Mouse (Mus musculus) embryonic facial prominence, embryonic 12.5 days (tissue): ENCODE measurements around the gene Prkn. TPM values are rescaled to one million over a fixed set of nuclear protein-coding genes. Genes with fewer than 3 reads are reported as not detected.

Experiments
- ATAC-seq: fragments of 200-750 bp; cut with Nextera tagmentation; 2 replicates; pipeline ENCODE4 v1.8.0; 2017; ENCODE audit not compliant: insufficient number of reproducible peaks, insufficient read depth, low FRiP score, low TSS enrichment
- H3K27ac ChIP-seq: fragments of 300-500 bp; sonication (generic); 2 replicates; pipeline ENCODE4 v1.5.1; 2016; ENCODE audit warnings: mild to moderate bottlenecking
- H3K27me3 ChIP-seq: fragments of 300-500 bp; sonication (generic); 2 replicates; pipeline ENCODE4 v1.6.1; 2016; ENCODE audit warnings: mild to moderate bottlenecking, moderate library complexity
- H3K36me3 ChIP-seq: fragments of 300-500 bp; sonication (generic); 2 replicates; pipeline ENCODE4 v1.6.1; 2016; ENCODE audit warnings: mild to moderate bottlenecking
- H3K4me1 ChIP-seq: fragments of 300-500 bp; sonication (generic); 2 replicates; pipeline ENCODE4 v1.6.1; 2016
- H3K4me2 ChIP-seq: fragments of 300-500 bp; sonication (generic); replicated peaks from 2 replicates; pipeline ENCODE4 v1.6.1; 2016; ENCODE audit warnings: mild to moderate bottlenecking, moderate library complexity
- H3K4me3 ChIP-seq: fragments of 300-500 bp; sonication (generic); 2 replicates; pipeline ENCODE4 v1.5.1; 2016; ENCODE audit warnings: mild to moderate bottlenecking
- H3K9ac ChIP-seq: fragments of 300-500 bp; sonication (generic); 2 replicates; pipeline ENCODE4 v1.6.1; 2016; ENCODE audit warnings: mild to moderate bottlenecking, moderate library complexity
- H3K9me3 ChIP-seq: fragments of 300-500 bp; sonication (generic); 2 replicates; pipeline ENCODE4 v1.6.1; 2016; ENCODE audit warnings: mild to moderate bottlenecking, moderate library complexity
- WGBS: fragments of 180-500 bp; shearing (Covaris S2); methylation state at CpG from one replicate; pipeline ENCODE4 v1.1.7; 2016; 5-methylcytosine and 5-hydroxymethylcytosine counted together
- polyA plus RNA-seq: library from polyadenylated mRNA; unstranded; fragments of >200 nt; fragmentation: Nextera tagmentation; extraction: Ambion mirVana; gene quantifications from 2 replicates; pipeline ENCODE4 v1.2.1, GENCODE M21; 2016

Prkn gene
- polyA plus RNA-seq, 1 experiment from 2014 or later = 1.8 TPM

DNA sequence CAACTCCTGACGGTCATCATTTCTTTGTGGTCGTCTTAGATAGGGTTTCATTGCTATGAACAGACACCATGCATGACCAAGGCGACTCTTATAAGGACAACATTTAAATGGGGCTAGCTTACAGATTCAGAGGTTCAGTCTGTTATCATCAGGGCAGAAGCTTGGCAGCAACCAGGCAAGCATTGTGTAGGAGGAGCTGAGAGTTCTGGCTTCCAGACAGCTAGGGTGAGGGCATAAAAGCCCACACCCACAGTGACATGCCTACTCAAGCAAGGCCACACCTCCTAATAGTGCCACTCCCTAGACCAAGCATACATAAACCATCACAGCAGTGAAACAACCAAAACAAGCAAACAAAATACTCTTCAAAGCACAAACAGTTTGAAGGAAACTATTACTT lies 579.3 kb downstream of the Prkn start:
- 89% methylated on average over 3 of the region's 3 CpGs for WGBS

GRCm38 (mm10) chr17:11420839-11421238 lies 580.7 kb downstream of the Prkn start:
- H3K27me3 ChIP-seq = no peaks in the 10 kb centered on the region
- 91% methylated on average over 6 of the region's 6 CpGs for WGBS
- no peak overlapping the region for H3K4me3 ChIP-seq
- no peaks in the 10 kb centered on the region for H3K36me3 ChIP-seq
- H3K4me2 ChIP-seq = no peak overlapping the region
- no peak overlapping the region for H3K9ac ChIP-seq
- H3K9me3 ChIP-seq = no peaks in the 10 kb centered on the region
- H3K27ac ChIP-seq = no peak overlapping the region
- no peaks in the 10 kb centered on the region for H3K4me1 ChIP-seq
- no peak for ATAC-seq

More for the DNA sequence above, 579.3 kb downstream of the Prkn start:
- no peak overlapping the region for H3K4me2 ChIP-seq
- no peak overlapping the region for H3K4me3 ChIP-seq
- no peaks in the 10 kb centered on the region for H3K36me3 ChIP-seq
- no peaks in the 10 kb centered on the region for H3K9me3 ChIP-seq
- no peaks in the 10 kb centered on the region for H3K4me1 ChIP-seq
- no peak overlapping the region for H3K9ac ChIP-seq
- no peaks in the 10 kb centered on the region for H3K27me3 ChIP-seq
- no peak for ATAC-seq
- H3K27ac ChIP-seq = no peak overlapping the region

DNA sequence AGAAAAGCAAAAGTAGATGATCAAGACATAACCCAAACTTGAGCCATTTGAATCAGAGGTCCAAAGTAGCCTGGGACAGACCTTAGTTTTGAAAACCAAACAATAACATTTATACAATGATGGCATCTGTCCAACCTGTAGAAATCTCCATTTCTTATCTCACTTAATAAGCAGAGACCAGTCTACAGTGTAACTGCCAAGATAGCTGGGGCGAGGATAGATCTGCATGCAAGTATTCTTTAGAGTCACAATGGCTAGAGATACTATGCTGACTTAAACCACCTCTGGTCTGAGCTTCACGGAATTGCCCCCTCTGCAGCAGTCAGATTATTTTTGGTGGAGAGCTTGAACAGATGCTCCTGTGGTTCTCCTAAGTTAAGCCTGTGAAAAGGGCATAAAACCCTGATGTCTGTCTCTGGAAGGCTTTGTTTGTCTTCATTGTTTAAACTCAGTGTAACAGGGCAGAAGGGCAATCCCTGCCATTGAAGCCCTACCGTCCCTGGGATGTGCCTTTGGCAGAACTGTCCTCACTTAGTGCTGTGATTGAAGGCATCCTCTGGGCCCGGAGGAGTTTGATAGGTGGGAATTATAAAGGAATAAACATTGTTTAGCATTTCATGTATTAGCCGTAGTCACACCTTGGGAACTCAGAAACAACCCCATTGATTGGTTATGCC lies 581.2 kb downstream of the Prkn start:
- no peaks in the 10 kb centered on the region for H3K9me3 ChIP-seq
- no peak for ATAC-seq

GRCm38 (mm10) chr17:11431323-11431722 lies 591.1 kb downstream of the Prkn start:
- H3K27me3 ChIP-seq = no peaks in the 10 kb centered on the region
- no peaks in the 10 kb centered on the region for H3K36me3 ChIP-seq
- H3K9ac ChIP-seq = no peak overlapping the region
- ATAC-seq = no peak
- H3K4me3 ChIP-seq = no peak overlapping the region
- no peaks in the 10 kb centered on the region for H3K4me1 ChIP-seq
- H3K27ac ChIP-seq = no peak overlapping the region
- 85% methylated on average over 2 of the region's 2 CpGs for WGBS
- H3K9me3 ChIP-seq = no peaks in the 10 kb centered on the region
- H3K4me2 ChIP-seq = no peak overlapping the region

More for the DNA sequence above, 581.2 kb downstream of the Prkn start:
- Histone ChIP-seq H3K27ac (no peak overlapping the region), H3K4me1 (no peaks in the 10 kb centered on the region), H3K36me3 (no peaks in the 10 kb centered on the region), H3K4me2 (no peak overlapping the region), H3K27me3 (no peaks in the 10 kb centered on the region), H3K4me3 (no peak overlapping the region), H3K9ac (no peak overlapping the region)
- WGBS = 60% methylated on average over 5 of the region's 5 CpGs

- WGBS = 96% methylated on average over 2 of the region's 2 CpGs
- H3K9me3 ChIP-seq = no peaks in the 10 kb centered on the region
- H3K9ac ChIP-seq = no peak overlapping the region
- no peaks in the 10 kb centered on the region for H3K36me3 ChIP-seq
- no peaks in the 10 kb centered on the region for H3K27me3 ChIP-seq
- no peak overlapping the region for H3K4me2 ChIP-seq
- H3K4me3 ChIP-seq = no peak overlapping the region
- H3K27ac ChIP-seq = no peak overlapping the region
- no peak for ATAC-seq
- no peaks in the 10 kb centered on the region for H3K4me1 ChIP-seq
These were observed 592.4 kb downstream of the Prkn start for GRCm38 (mm10) chr17:11432593-11432992.

- Histone ChIP-seq H3K27me3 (no peaks in the 10 kb centered on the region), H3K4me2 (no peak overlapping the region), H3K27ac (no peak overlapping the region), H3K9ac (no peak overlapping the region), H3K36me3 (no peaks in the 10 kb centered on the region), H3K4me1 (peaks cover 5% of the 10 kb centered on the region; the same call in 1 of the 2 replicates), H3K4me3 (no peak overlapping the region), H3K9me3 (no peaks in the 10 kb centered on the region)
- ATAC-seq = no peak
- 90% methylated on average over 2 of the region's 2 CpGs for WGBS
These were observed 622.5 kb downstream of the Prkn start for GRCm38 (mm10) chr17:11462721-11463120.

DNA sequence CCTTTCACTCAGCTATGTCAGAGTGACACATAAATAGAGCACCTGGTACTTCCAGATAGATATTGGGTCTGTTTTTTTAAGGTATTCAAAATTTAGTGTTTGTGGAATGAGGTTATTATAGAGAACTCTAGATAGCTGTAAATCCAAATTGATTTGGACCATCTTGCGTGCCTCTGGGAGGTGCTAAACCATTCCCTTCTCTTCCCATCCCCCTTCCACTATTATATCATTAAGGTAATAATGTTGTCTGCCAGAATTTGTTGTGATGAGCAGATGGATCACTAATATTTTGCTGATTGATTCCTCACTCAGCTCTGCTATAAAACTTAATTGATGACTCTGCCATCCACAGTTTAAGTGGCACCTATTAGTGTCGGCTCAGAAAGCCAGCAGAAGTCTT lies 625.9 kb downstream of the Prkn start:
- H3K4me1 ChIP-seq = peaks cover 5% of the 10 kb centered on the region; the same call in 1 of the 2 replicates
- 68% methylated on average over 2 of the region's 2 CpGs for WGBS
- no peak overlapping the region for H3K4me3 ChIP-seq
- H3K36me3 ChIP-seq = no peaks in the 10 kb centered on the region
- no peak overlapping the region for H3K4me2 ChIP-seq
- no peaks in the 10 kb centered on the region for H3K27me3 ChIP-seq
- H3K9me3 ChIP-seq = no peaks in the 10 kb centered on the region
- ATAC-seq = no peak
- H3K9ac ChIP-seq = no peak overlapping the region
- H3K27ac ChIP-seq = no peak overlapping the region

DNA sequence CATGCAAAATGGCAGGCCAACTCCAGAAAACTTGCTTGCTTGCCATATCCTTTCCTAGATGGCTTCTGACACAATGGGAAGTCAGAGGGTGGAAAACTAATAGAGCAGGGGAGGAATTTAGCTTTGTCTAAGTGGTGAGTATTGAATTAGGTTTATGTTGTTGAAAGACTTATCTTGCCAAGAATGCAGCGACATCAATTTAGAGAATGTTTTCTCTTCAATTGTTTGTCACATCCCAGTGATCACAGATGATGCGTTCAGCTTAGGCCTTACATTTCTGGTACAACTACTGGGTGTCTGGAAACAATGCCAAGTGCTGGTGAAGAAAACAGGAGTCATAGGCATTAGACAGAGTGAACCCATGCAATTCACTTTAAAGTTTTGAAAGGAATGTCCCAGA lies 628.4 kb downstream of the Prkn start:
- Histone ChIP-seq H3K36me3 (no peaks in the 10 kb centered on the region), H3K9ac (no peak overlapping the region), H3K4me3 (no peak overlapping the region), H3K9me3 (no peaks in the 10 kb centered on the region), H3K27me3 (no peaks in the 10 kb centered on the region), H3K27ac (no peak overlapping the region), H3K4me1 (peaks cover 5% of the 10 kb centered on the region; the same call in 1 of the 2 replicates), H3K4me2 (no peak overlapping the region)
- ATAC-seq = no peak
- 92% methylated on average over 2 of the region's 2 CpGs for WGBS

GRCm38 (mm10) chr17:11483032-11483431 lies 642.8 kb downstream of the Prkn start:
- H3K9ac ChIP-seq = no peak overlapping the region
- no peak overlapping the region for H3K27ac ChIP-seq
- no peaks in the 10 kb centered on the region for H3K4me1 ChIP-seq
- no peaks in the 10 kb centered on the region for H3K27me3 ChIP-seq
- H3K9me3 ChIP-seq = no peaks in the 10 kb centered on the region
- no peak for ATAC-seq
- no peak overlapping the region for H3K4me3 ChIP-seq
- WGBS = 77% methylated on average over 2 of the region's 2 CpGs
- H3K36me3 ChIP-seq = no peaks in the 10 kb centered on the region
- H3K4me2 ChIP-seq = no peak overlapping the region

DNA sequence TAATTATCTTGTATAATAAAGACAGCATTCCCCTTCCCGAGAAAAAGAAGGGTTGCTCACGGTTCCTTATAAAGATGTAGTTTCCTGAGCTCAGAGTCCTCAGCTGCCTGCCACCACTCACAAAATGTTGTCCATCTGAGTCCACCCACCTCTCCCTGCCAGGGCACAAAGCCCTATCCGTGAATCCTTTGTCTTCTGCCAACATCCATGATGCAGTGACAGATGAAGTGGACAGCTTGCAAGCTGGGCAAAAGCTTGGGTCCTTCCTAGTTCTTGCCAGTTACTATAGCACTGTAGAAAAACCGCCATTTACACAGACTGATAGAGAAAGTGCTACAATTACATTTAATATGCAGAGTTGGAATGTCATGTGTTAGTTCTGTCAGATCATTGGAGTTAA lies 649.9 kb downstream of the Prkn start:
- H3K4me2 ChIP-seq = no peak overlapping the region
- 80% methylated on average over 4 of the region's 4 CpGs for WGBS
- no peak overlapping the region for H3K27ac ChIP-seq
- ATAC-seq = no peak
- no peaks in the 10 kb centered on the region for H3K9me3 ChIP-seq
- no peaks in the 10 kb centered on the region for H3K36me3 ChIP-seq
- H3K27me3 ChIP-seq = no peaks in the 10 kb centered on the region
- H3K4me1 ChIP-seq = no peaks in the 10 kb centered on the region
- H3K4me3 ChIP-seq = no peak overlapping the region
- H3K9ac ChIP-seq = no peak overlapping the region

- H3K9me3 ChIP-seq = no peaks in the 10 kb centered on the region
- 80% methylated on average over 7 of the region's 7 CpGs for WGBS
- H3K36me3 ChIP-seq = no peaks in the 10 kb centered on the region
- H3K4me3 ChIP-seq = no peak overlapping the region
- H3K27me3 ChIP-seq = no peaks in the 10 kb centered on the region
- no peaks in the 10 kb centered on the region for H3K4me1 ChIP-seq
- ATAC-seq = no peak
- H3K27ac ChIP-seq = no peak overlapping the region
- H3K4me2 ChIP-seq = no peak overlapping the region
- no peak overlapping the region for H3K9ac ChIP-seq
These were observed 662.4 kb downstream of the Prkn start for GRCm38 (mm10) chr17:11502556-11502955.

GRCm38 (mm10) chr17:11504496-11504895 lies 664.3 kb downstream of the Prkn start:
- no peaks in the 10 kb centered on the region for H3K27me3 ChIP-seq
- no peak for ATAC-seq
- H3K27ac ChIP-seq = no peak overlapping the region
- no peaks in the 10 kb centered on the region for H3K36me3 ChIP-seq
- H3K4me1 ChIP-seq = no peaks in the 10 kb centered on the region
- 86% methylated on average over 3 of the region's 3 CpGs for WGBS
- no peaks in the 10 kb centered on the region for H3K9me3 ChIP-seq
- H3K4me2 ChIP-seq = no peak overlapping the region
- H3K4me3 ChIP-seq = no peak overlapping the region
- no peak overlapping the region for H3K9ac ChIP-seq
